Mouse (Mus musculus) heart, embryonic 15.5 days (tissue): ENCODE measurements at regions not wholly inside any gene's neighbourhood (a gene's known extent, or its start where the extent isn't known, plus 50 kb on each side); places are given as distances from the start of the nearest gene placed in this dataset.
"Not testable (repeated sequence)": the region's sequence is repeated elsewhere in the genome, so short reads cannot be mapped to it uniquely, and the experiment has no call there.

ENCODE experiments used
- ATAC-seq: fragments of 200-750 bp; cut with Nextera tagmentation; replicated peaks from 2 replicates; pipeline ENCODE4 v1.8.0; 2017; ENCODE audit warnings: low read depth, moderate TSS enrichment; ENCODE audit not compliant: insufficient number of reproducible peaks, insufficient read depth, low FRiP score
- H3K27ac ChIP-seq: fragments of 300-500 bp; sonication (generic); 2 replicates; pipeline ENCODE4 v1.5.1; 2015; ENCODE audit warnings: mild to moderate bottlenecking, inconsistent platforms
- H3K27me3 ChIP-seq: fragments of 300-500 bp; sonication (generic); 2 replicates; pipeline ENCODE4 v1.6.1; 2015; ENCODE audit warnings: inconsistent platforms
- H3K36me3 ChIP-seq: fragments of 300-500 bp; sonication (generic); 2 replicates; pipeline ENCODE4 v1.6.1; 2015; ENCODE audit warnings: mild to moderate bottlenecking, inconsistent platforms
- H3K4me1 ChIP-seq: fragments of 300-500 bp; sonication (generic); replicated peaks from 2 replicates; pipeline ENCODE4 v1.6.1; 2015; ENCODE audit warnings: inconsistent platforms
- H3K4me2 ChIP-seq: fragments of 300-500 bp; sonication (generic); 2 replicates; pipeline ENCODE4 v1.6.1; 2015; ENCODE audit warnings: inconsistent platforms, mild to moderate bottlenecking, moderate library complexity
- H3K4me3 ChIP-seq: fragments of 300-500 bp; sonication (generic); 2 replicates; pipeline ENCODE4 v1.5.1; 2015; ENCODE audit warnings: mild to moderate bottlenecking, inconsistent platforms
- H3K9ac ChIP-seq: fragments of 300-500 bp; sonication (generic); 2 replicates; pipeline ENCODE4 v1.6.1; 2015; ENCODE audit warnings: mild to moderate bottlenecking, inconsistent platforms
- H3K9me3 ChIP-seq: fragments of 300-500 bp; sonication (generic); replicated peaks from 2 replicates; pipeline ENCODE4 v1.6.1; 2016; ENCODE audit warnings: inconsistent platforms
- WGBS: fragments of 180-500 bp; shearing (Covaris S2); methylation state at CpG from one replicate; pipeline ENCODE4 v1.1.7; 2015; ENCODE audit warnings: mixed read lengths; 5-methylcytosine and 5-hydroxymethylcytosine counted together

DNA sequence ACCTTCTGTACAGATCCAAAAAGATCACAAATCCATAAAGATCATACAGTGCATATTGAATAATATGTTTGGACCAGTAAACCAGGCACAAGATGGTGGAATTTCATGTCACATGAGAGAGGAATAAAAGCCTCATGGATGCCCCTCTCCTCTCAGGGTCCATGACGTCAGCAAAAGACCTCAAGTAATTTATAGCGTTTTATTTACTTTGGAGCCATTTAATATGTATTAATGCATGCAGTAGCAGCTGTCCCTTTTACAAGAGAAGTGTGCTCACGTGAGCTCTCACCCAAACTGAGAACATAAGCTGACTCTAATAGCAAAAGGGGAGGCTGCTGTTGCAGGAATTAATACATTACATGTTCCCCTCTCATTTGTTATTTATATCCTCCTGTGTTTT is 355.7 kb upstream of the Cypt12 start:
- Histone ChIP-seq H3K4me1 (no peaks in the 10 kb centered on the region), H3K4me2 (no peak overlapping the region), H3K9me3 (no peaks in the 10 kb centered on the region), H3K36me3 (no peaks in the 10 kb centered on the region), H3K4me3 (no peak overlapping the region), H3K27me3 (no peaks in the 10 kb centered on the region), H3K9ac (no peak overlapping the region), H3K27ac (no peak overlapping the region)
- 60% methylated on average over 3 of the region's 3 CpGs for WGBS
- no peak for ATAC-seq

DNA sequence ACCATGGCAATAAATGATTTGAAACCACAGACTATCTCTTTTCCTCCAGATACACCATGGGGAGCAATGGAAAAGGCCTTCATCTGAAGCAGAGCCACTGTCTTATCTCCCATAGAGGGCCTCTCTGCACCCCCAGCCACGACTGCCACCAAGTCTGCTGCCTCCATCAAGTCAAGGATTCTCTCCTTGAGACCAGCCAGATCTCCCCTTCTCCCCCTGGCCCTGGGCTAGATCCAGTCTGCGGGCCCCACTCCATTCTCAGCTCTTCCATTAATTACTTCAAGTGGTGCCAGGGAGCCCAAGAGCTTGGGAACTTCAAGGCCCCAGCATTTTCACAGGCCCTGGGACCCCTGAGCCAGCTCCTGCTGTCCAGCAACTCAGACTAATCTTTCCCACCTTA is 351.8 kb upstream of the Cypt12 start:
- no peak overlapping the region for H3K4me2 ChIP-seq
- no peaks in the 10 kb centered on the region for H3K27me3 ChIP-seq
- H3K4me1 ChIP-seq, result no peaks in the 10 kb centered on the region
- ATAC-seq, result no peak
- H3K9ac ChIP-seq, result no peak overlapping the region
- H3K4me3 ChIP-seq, result no peak overlapping the region
- no peaks in the 10 kb centered on the region for H3K9me3 ChIP-seq
- H3K27ac ChIP-seq, result no peak overlapping the region
- WGBS, result 59% methylated on average over 2 of the region's 2 CpGs
- no peaks in the 10 kb centered on the region for H3K36me3 ChIP-seq

DNA sequence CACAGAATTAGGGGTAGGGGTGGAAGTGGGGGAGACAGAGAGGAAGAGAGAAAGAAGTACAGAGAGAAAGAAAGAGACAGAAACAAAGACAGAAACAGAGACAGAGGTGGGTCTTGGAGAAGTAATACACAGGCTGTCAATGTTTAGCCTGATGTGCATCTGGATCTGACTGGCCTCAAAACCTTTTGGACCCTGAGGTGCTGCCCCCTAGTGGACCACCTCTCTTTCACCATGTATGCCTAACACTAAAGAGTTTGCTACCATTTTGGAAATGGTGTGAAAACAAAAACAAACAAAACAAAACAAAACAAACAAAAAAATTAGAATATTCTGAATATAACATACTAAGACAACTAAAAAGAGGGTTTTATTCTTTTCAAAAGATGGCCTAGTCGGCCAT is 334.7 kb upstream of the Cypt12 start:
- H3K4me3 ChIP-seq, result no peak overlapping the region
- peaks cover 4% of the 10 kb centered on the region for H3K4me1 ChIP-seq
- H3K36me3 ChIP-seq, result no peaks in the 10 kb centered on the region
- H3K27ac ChIP-seq, result no peak overlapping the region
- H3K4me2 ChIP-seq, result no peak overlapping the region
- 83% methylated on average over 1 of the region's 1 CpGs for WGBS
- no peaks in the 10 kb centered on the region for H3K9me3 ChIP-seq
- H3K27me3 ChIP-seq, result no peaks in the 10 kb centered on the region
- no peak for ATAC-seq
- no peak overlapping the region for H3K9ac ChIP-seq

DNA sequence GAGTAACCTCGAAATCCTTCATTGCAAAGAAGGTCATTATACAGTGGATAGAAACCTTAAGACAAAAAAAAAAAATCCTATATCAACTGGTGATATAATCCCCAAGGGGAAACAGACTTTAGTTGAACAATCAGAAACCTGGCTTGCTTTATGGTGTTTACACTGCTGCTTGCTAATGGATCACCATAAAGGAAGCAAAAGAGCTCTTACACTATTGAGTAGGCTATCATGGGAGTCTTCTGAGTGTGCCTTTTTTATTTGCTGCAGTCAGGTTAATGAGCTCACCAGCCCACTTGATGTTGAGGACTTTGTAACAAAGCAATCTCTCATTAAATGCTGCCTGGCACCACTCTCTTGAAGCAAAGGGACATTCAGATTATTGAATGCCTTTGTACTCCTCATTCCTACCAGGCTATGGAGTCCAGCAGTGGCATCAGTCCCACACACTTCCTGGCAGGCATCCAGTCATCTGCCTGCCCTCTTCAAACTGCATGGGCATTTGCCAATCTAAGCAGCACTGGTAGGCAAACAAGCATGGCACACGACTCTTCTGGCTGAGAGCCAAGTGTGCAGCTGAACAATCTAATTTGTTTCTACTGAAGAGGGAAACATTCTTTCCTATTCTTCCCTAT is 331.7 kb upstream of the Cypt12 start:
- WGBS, result 40% methylated on average over 2 of the region's 2 CpGs
- no peak overlapping the region for H3K9ac ChIP-seq
- H3K9me3 ChIP-seq, result no peaks in the 10 kb centered on the region
- peak overlapping the region; percentile 45; the same call in 1 of the 2 replicates for H3K27ac ChIP-seq
- H3K4me1 ChIP-seq, result peaks cover 7% of the 10 kb centered on the region
- no peak overlapping the region for H3K4me3 ChIP-seq
- peak; percentile 90 for ATAC-seq
- no peaks in the 10 kb centered on the region for H3K27me3 ChIP-seq
- no peaks in the 10 kb centered on the region for H3K36me3 ChIP-seq
- H3K4me2 ChIP-seq, result no peak overlapping the region

DNA sequence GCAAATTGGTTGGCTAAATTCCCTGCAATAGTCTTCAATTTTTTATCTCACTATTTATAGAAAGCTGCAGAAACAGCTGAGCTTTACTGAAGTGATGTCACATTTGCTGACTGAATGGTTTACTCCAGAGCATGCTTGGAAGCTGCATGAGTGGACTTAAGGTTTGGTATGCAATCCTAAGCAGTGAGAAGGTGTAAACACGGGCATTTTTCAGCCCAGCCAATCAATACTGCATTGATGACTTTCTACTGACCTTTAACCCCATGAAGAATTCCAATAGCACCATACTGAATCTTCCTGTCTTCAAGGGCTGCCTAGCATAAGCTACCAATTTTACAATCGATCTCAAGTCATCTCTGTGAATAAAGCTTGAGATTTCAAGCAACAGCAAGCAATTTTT is 328.7 kb upstream of the Cypt12 start:
- no peak overlapping the region for H3K4me2 ChIP-seq
- no peaks in the 10 kb centered on the region for H3K9me3 ChIP-seq
- ATAC-seq, result no peak
- H3K36me3 ChIP-seq, result no peaks in the 10 kb centered on the region
- 33% methylated on average over 2 of the region's 2 CpGs for WGBS
- no peak overlapping the region for H3K9ac ChIP-seq
- peaks cover 7% of the 10 kb centered on the region for H3K4me1 ChIP-seq
- H3K27me3 ChIP-seq, result no peaks in the 10 kb centered on the region
- H3K4me3 ChIP-seq, result no peak overlapping the region
- H3K27ac ChIP-seq, result no peak overlapping the region

DNA sequence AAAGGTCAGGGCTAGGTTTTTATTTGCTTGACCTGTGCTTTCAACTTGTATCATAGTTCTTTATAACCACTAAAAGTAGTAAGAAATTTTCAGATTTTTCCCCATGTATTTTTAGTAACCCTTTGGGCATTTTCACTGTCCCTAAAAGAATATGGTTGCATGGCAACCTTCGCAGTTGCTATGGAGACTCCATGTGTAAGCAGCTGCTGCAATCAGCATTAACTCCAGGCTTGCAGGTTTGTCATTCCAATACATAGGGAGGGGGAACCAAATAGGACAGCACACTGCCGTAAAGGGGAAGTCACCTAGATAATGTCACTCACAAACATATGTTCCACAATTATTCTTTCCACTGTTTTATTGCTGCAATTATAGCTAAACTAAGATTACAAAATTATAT is 328.3 kb upstream of the Cypt12 start:
- H3K9me3 ChIP-seq, result no peaks in the 10 kb centered on the region
- H3K27ac ChIP-seq, result no peak overlapping the region
- 41% methylated on average over 2 of the region's 2 CpGs for WGBS
- no peak overlapping the region for H3K9ac ChIP-seq
- H3K4me2 ChIP-seq, result no peak overlapping the region
- H3K4me3 ChIP-seq, result no peak overlapping the region
- no peak for ATAC-seq
- peaks cover 7% of the 10 kb centered on the region for H3K4me1 ChIP-seq
- H3K36me3 ChIP-seq, result no peaks in the 10 kb centered on the region
- no peaks in the 10 kb centered on the region for H3K27me3 ChIP-seq

DNA sequence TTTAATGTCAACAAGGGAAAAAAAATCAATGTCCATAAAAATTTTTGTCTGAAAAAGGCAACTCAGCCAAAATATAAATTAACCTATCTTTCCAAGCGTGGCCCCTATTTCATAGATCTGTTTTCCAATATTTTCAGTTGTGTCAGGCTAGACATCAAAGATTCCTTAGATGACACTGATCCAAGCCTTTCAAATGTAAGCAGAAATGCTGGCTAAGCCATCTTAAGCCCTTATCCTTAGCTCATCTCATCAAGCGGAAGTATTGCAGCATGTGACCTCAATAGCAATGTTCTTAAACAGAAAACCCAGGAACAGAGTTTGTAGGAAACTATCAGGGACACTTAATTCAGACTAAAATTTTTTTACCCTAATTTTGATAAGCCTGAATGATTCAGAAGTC is 327.8 kb upstream of the Cypt12 start:
- 80% methylated on average over 2 of the region's 2 CpGs for WGBS
- no peaks in the 10 kb centered on the region for H3K27me3 ChIP-seq
- H3K4me1 ChIP-seq, result peaks cover 7% of the 10 kb centered on the region
- no peak overlapping the region for H3K9ac ChIP-seq
- no peak overlapping the region for H3K4me3 ChIP-seq
- H3K9me3 ChIP-seq, result no peaks in the 10 kb centered on the region
- no peak overlapping the region for H3K27ac ChIP-seq
- no peak overlapping the region for H3K4me2 ChIP-seq
- no peaks in the 10 kb centered on the region for H3K36me3 ChIP-seq
- no peak for ATAC-seq

DNA sequence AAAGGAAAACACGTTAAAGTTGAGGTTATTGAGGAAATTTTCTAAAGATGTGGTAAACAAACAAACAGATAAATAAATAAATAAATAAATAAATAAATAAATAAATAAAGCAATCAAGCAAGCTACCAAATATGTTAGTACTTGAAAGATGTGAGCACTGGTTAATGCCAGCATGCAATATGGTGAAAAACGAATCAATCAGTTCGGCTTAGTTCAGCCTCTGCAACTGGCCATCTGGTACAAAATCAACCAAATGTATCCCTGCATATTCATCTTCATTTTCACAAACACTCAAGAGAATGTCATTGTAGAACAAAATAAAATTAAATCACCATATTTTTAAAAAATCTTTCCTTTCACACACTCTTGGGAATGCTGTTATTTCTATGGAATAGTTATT is 315.7 kb upstream of the Cypt12 start:
- Histone ChIP-seq H3K4me3 (no peak overlapping the region), H3K4me1 (no peaks in the 10 kb centered on the region), H3K27ac (no peak overlapping the region), H3K9me3 (no peaks in the 10 kb centered on the region), H3K27me3 (no peaks in the 10 kb centered on the region), H3K4me2 (no peak overlapping the region), H3K9ac (no peak overlapping the region), H3K36me3 (no peaks in the 10 kb centered on the region)
- WGBS, result 84% methylated on average over 3 of the region's 3 CpGs
- no peak for ATAC-seq

DNA sequence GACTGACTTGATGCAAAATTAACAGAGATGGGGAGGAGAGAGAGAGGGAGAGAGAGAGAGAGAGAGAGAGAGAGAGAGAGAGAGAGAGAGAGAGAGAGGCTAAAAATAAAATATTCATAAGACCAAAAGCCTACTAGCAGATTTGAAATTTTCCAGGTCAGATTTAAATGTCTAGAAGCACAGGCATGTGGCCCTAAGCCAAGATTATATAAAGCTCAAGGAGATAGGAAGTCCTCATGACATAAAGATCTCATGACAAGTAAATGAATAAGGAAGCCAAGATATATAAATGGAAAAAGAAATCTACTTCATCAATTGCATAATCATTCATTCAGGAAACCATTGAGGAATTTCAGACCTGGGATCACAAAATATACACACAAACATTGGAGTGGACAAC is 311.9 kb upstream of the Cypt12 start:
- H3K4me3 ChIP-seq, result no peak overlapping the region
- no peak overlapping the region for H3K9ac ChIP-seq
- no peak for ATAC-seq

DNA sequence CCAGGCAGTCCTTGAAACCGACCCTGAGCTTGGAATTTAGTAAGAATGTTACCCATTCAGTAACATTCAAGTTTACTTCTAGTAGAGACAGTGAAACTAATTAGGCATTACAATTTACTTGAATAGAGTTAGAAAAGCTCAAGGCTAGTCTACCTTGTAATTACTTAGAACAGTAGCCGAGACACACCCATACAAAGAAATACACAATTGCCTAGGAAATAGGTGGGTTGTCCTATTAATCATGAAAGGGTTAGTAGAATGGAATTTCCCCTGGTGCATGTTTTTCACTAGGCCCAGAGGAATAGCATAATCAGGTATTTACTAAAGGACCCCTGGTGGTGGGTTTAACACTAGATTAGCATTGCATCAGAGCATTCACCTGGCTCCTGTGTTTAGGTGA is 288.2 kb upstream of the Cypt12 start:
- 75% methylated on average over 2 of the region's 2 CpGs for WGBS
- H3K4me3 ChIP-seq, ATAC-seq, H3K27ac ChIP-seq, H3K4me1 ChIP-seq, H3K36me3 ChIP-seq, H3K4me2 ChIP-seq, H3K27me3 ChIP-seq, H3K9ac ChIP-seq, H3K9me3 ChIP-seq: not testable (repeated sequence)

More for the DNA sequence above, 311.9 kb upstream of the Cypt12 start:
- no peaks in the 10 kb centered on the region for H3K27me3 ChIP-seq
- no peaks in the 10 kb centered on the region for H3K36me3 ChIP-seq
- H3K4me2 ChIP-seq, result no peak overlapping the region
- H3K9me3 ChIP-seq, result no peaks in the 10 kb centered on the region
- no peak overlapping the region for H3K27ac ChIP-seq
- no peaks in the 10 kb centered on the region for H3K4me1 ChIP-seq

DNA sequence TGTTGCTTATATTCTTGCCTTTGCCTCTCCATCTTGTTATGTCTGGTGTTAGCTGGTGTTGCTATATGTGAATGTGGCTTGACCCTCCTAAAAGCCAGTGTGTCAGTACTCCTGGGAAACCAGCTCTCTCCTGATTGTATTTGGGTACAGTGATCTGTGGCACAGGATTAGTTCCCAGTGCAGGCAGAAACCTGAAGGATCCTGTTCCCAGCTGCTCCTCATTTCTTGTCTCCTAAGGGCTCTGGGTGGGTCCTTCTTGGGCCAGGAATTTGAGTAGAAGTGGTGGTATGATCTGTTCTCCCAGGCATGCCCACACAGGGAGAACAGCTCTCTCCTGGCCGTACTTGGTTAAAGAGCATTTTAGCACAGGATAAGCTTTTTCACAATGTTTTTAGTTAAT is 286.2 kb upstream of the Cypt12 start:
- no peaks in the 10 kb centered on the region for H3K27me3 ChIP-seq
- H3K4me2 ChIP-seq, result no peak overlapping the region
- H3K9ac ChIP-seq, result no peak overlapping the region
- no peaks in the 10 kb centered on the region for H3K36me3 ChIP-seq
- no peaks in the 10 kb centered on the region for H3K4me1 ChIP-seq
- ATAC-seq, result no peak
- H3K9me3 ChIP-seq, result no peaks in the 10 kb centered on the region
- WGBS, result 80% methylated on average over 1 of the region's 1 CpGs
- H3K4me3 ChIP-seq, result no peak overlapping the region
- no peak overlapping the region for H3K27ac ChIP-seq

DNA sequence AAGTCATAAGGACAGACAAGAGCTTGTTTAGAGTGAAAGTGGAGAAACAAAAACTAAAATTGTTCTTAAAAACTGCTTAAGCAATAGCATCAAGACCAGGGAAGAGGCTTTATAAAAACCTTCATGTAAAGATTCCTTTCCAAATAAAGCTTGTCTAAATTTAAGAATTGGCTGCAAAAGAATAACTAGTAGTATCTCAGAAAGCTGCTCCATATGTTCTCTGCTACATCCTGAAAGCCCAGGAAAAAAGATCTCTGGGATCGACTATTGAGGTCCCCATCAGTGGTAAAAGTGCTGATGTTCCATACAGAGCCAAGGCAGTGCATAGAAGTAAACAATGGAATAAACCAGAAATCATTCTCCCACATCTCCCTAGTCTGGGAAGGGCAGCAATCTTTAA is 281.2 kb upstream of the Cypt12 start:
- no peaks in the 10 kb centered on the region for H3K36me3 ChIP-seq
- H3K27me3 ChIP-seq, result no peaks in the 10 kb centered on the region
- 71% methylated on average over 1 of the region's 1 CpGs for WGBS

More for the DNA sequence above, 281.2 kb upstream of the Cypt12 start:
- ATAC-seq, result no peak
- Histone ChIP-seq H3K27ac (no peak overlapping the region), H3K4me2 (no peak overlapping the region), H3K9ac (no peak overlapping the region), H3K9me3 (no peaks in the 10 kb centered on the region), H3K4me3 (no peak overlapping the region), H3K4me1 (no peaks in the 10 kb centered on the region)
